ENCODE assay signal across 17 mouse cellular contexts in the genomic region with DNA sequence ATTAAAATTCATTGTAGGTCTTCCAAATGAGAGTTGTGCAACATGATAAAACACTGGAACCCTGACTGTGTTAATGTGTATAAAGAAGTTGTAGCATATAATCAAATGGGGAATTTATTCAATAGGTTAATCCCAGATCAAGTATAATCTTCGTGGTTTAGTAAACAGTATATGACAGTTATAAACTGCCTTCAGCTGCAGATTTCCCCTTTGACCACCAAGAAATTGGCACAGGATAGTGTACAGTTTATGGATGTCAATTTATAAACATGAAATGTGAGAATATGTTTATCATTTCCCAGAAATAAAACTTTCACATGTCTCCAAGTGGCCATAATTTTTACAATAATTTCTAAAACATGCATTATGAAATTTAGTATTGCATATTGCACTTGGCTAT.
"Had no signal": no experiment of that assay in that cellular context is flagged by ENCODE, and none has a peak within 500 bp of the region (broad histone marks: within the 10 kb centered on the region; RNA-seq: fewer than 3 reads in every experiment).

No protein-coding gene starts in this region.

- H3K27ac ChIP-seq: liver, embryonic 13.5 days; macrophage; midbrain, embryonic 12.5 days; neural tube, embryonic 13.5 days; stomach, embryonic 15.5 days had no signal

- H3K36me3 ChIP-seq: liver, embryonic 13.5 days; midbrain, embryonic 12.5 days; neural tube, embryonic 13.5 days; stomach, embryonic 15.5 days had no signal

- H3K9me3 ChIP-seq: liver, embryonic 13.5 days; midbrain, embryonic 12.5 days; neural tube, embryonic 13.5 days; stomach, embryonic 15.5 days had no signal

- H3K27me3 ChIP-seq: liver, embryonic 13.5 days; midbrain, embryonic 12.5 days; neural tube, embryonic 13.5 days; stomach, embryonic 15.5 days had no signal

- ATAC-seq: intestine, postnatal 0 days; midbrain, embryonic 16.5 days had no signal

- H3K4me1 ChIP-seq: liver, embryonic 13.5 days; midbrain, embryonic 12.5 days; neural tube, embryonic 13.5 days; stomach, embryonic 15.5 days had no signal

- DNase-seq: kidney, adult 2 months; kidney, postnatal 10 days; kidney, postnatal 4 days; layer of hippocampus, postnatal 36 days; liver, embryonic 13.5 days; lung, adult 2 months; lung, postnatal 10 days; thymus, adult 18-20 months; thymus, postnatal 36 days had no signal

- H3K4me2 ChIP-seq: liver, embryonic 13.5 days; midbrain, embryonic 12.5 days; neural tube, embryonic 13.5 days; stomach, embryonic 15.5 days had no signal

- H3K4me3 ChIP-seq: left cerebral cortex, adult 2 months; liver, embryonic 13.5 days; midbrain, embryonic 12.5 days; myocyte; neural tube, embryonic 13.5 days; stomach, embryonic 15.5 days had no signal

- H3K9ac ChIP-seq: liver, embryonic 13.5 days; midbrain, embryonic 12.5 days; neural tube, embryonic 13.5 days; stomach, embryonic 15.5 days had no signal
